Comparison of ENCODE assay signal across 8 mouse cellular contexts in the genomic region with DNA sequence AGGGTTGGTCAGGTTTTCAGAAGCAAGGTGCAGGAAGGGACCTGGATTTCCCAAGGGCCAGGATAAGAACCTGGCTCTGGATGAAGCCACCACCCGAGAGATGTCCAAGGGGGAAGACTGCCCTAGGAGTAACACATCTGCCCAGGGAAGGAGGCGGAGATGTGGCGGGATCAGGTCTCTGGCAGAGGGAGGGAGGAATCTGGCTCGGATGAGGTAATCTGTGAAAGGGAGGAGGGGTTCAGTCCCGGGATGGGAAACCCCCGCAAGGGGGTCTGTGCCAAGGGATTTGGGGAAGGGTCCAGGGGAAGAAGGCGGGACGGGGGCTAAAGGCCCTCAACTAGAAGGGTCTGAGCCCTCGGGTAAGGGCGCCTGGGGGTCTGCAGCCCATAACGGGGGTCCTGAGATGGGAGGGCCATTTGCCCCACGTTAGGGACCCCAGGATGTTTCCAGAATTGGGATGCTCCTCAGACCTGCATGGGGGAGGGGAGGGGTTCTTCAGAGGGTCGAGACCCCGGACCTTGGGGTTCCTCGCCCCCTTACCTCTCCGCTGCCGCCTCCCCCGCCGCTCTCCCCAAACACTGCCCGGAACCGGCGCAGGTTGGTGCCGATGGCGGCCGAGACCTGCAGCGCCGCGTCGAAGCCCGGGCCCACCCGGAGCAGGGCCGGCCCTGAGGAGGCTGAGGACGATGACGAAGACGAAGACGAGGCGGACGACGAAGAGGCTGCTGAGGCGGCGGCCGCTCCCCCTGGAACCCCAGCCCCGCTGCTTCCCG. TPM values are rescaled to one million over a fixed set of nuclear protein-coding genes. Genes with fewer than 3 reads are reported as not detected.
DNase-seq lines count a peak whose midpoint lies in the region; ATAC-seq and TF ChIP-seq lines count a peak whose summit lies in the region.

No protein-coding gene starts in this region.

- H3K27me3 ChIP-seq in forebrain, embryonic 16.5 days (replicated peaks; ENCODE audit: control insufficient read depth, insufficient read depth, low read length), result no peaks in the 10 kb centered on the region
- H3K27me3 ChIP-seq in lung, postnatal 0 days (replicated peaks; ENCODE audit: insufficient read depth, low read length), result no peaks in the 10 kb centered on the region
- no peaks in the 10 kb centered on the region for H3K27me3 ChIP-seq in small intestine, adult 2 months (ENCODE audit: control insufficient read depth, insufficient read depth, low read length)

- H3K9ac ChIP-seq in forebrain, embryonic 16.5 days (replicated peaks; ENCODE audit: low read depth, low read length), result peak overlapping the region; percentile 97
- peak overlapping the region; percentile 84 for H3K9ac ChIP-seq in lung, postnatal 0 days (replicated peaks; ENCODE audit: low read depth)

- under 1% methylated on average over 42 of the region's 44 CpGs for WGBS in forebrain, embryonic 16.5 days
- WGBS in lung, postnatal 0 days, result 4% methylated on average over 18 of the region's 44 CpGs
- WGBS in small intestine, adult 2 months, result under 1% methylated on average over 40 of the region's 44 CpGs

- TF ChIP-seq CTCF in lung, postnatal 0 days (IDR thresholded peaks at IDR 0.05), result no peak
- no peak for TF ChIP-seq CTCF in small intestine, adult 2 months (IDR thresholded peaks at IDR 0.05; ENCODE audit: extremely low read depth, insufficient read length, insufficient replicate concordance, low read depth, low read length)

- no peak for TF ChIP-seq EP300 in lung, postnatal 0 days (IDR thresholded peaks at IDR 0.05)

- H3K4me3 ChIP-seq in forebrain, embryonic 16.5 days (replicated peaks; ENCODE audit: low read length), result peak overlapping the region; percentile 99
- peak overlapping the region; percentile 96 for H3K4me3 ChIP-seq in lung, postnatal 0 days (ENCODE audit: low read depth, low read length)
- peak overlapping the region; percentile 100 for H3K4me3 ChIP-seq in small intestine, adult 2 months (ENCODE audit: low read depth, low read length)

- no peaks in the 10 kb centered on the region for H3K36me3 ChIP-seq in forebrain, embryonic 16.5 days (ENCODE audit: control insufficient read depth, insufficient read depth)
- no peaks in the 10 kb centered on the region for H3K36me3 ChIP-seq in lung, postnatal 0 days (ENCODE audit: insufficient read depth, low read length)
- H3K36me3 ChIP-seq in small intestine, adult 2 months (ENCODE audit: control insufficient read depth, insufficient read depth, low read length), result 0 out of 2 replicates have a peak, but pooled peaks cover 1% of the 10 kb centered on the region

- ATAC-seq in cerebellum, adult (ENCODE audit: insufficient number of reproducible peaks, low FRiP score, low TSS enrichment), result 0 out of 2 replicates have a peak, but pooled peaks have one; percentile 37
- ATAC-seq in CD4-positive, CD25-positive, alpha-beta regulatory T cell, adult 4 months, result peak; percentile 1
- ATAC-seq in forebrain, embryonic 16.5 days, result 0 out of 2 replicates have a peak, but pooled peaks have one; percentile 1
- peak; percentile 5 for ATAC-seq in lung, postnatal 0 days

- peaks cover 44% of the 10 kb centered on the region for H3K4me1 ChIP-seq in forebrain, embryonic 16.5 days (replicated peaks; ENCODE audit: control insufficient read depth, insufficient read depth, low read length)
- peaks cover 9% of the 10 kb centered on the region for H3K4me1 ChIP-seq in lung, postnatal 0 days (ENCODE audit: insufficient read depth, low read depth, low read length)
- H3K4me1 ChIP-seq in small intestine, adult 2 months (ENCODE audit: control insufficient read depth, insufficient read depth, insufficient read length, low read length), result peaks cover 8% of the 10 kb centered on the region; the same call in 1 of the 2 replicates

- peak overlapping the region; percentile 95 for H3K4me2 ChIP-seq in forebrain, embryonic 16.5 days (ENCODE audit: low read length)
- H3K4me2 ChIP-seq in lung, postnatal 0 days (replicated peaks; ENCODE audit: low read depth, low read length), result peak overlapping the region; percentile 99

- TF ChIP-seq POLR2A in small intestine, adult 2 months (IDR thresholded peaks at IDR 0.05; ENCODE audit: low read depth, low read length), result no peak

- no peak for DNase-seq in cerebellum, postnatal 25 days
- peak; percentile 79 for DNase-seq in cerebellum, adult 11-12 months
- peak; percentile 20 for DNase-seq in kidney, adult 9 months
- DNase-seq in lung, postnatal 0 days (ENCODE audit: low spot score), result peak; percentile 54

- H3K27ac ChIP-seq in forebrain, embryonic 16.5 days (ENCODE audit: low read length), result peak overlapping the region; percentile 100
- peak overlapping the region; percentile 84 for H3K27ac ChIP-seq in lung, postnatal 0 days (ENCODE audit: low read length)
- peak overlapping the region; percentile 53 for H3K27ac ChIP-seq in small intestine, adult 2 months (ENCODE audit: insufficient read depth, low read depth, low read length)

- no peaks in the 10 kb centered on the region for H3K9me3 ChIP-seq in forebrain, embryonic 16.5 days (ENCODE audit: control insufficient read depth, low read length)
- H3K9me3 ChIP-seq in lung, postnatal 0 days (ENCODE audit: low read length), result no peaks in the 10 kb centered on the region

RNA-seq across cellular contexts. Expression of a gene that starts 0.6 kb away (rescaled TPM):
- polyA plus RNA-seq in CD4-positive, CD25-positive, alpha-beta regulatory T cell, adult 4 months (2017; shearing (Covaris generic)), result 10 to 100 TPM; 34.7 to 41.1 TPM
- polyA plus RNA-seq in forebrain, embryonic 16.5 days (2015; fragmentation: Nextera tagmentation; extraction: Ambion mirVana), result 22.2 and 24.3 TPM in 2 replicates
- polyA plus RNA-seq in lung, postnatal 0 days (2015; fragmentation: Nextera tagmentation; extraction: Ambion mirVana), result 6.9 and 8.1 TPM in 2 replicates
- 6.8 and 12.2 TPM in 2 replicates for polyA plus RNA-seq in small intestine, adult 2 months (2012; rRNA removed)

RNA-seq across cellular contexts. Expression of a gene that starts 40.0 kb away (rescaled TPM):
- polyA plus RNA-seq in CD4-positive, CD25-positive, alpha-beta regulatory T cell, adult 4 months (2017; shearing (Covaris generic)), result 100 to 1,000 TPM; 416 to 524 TPM
- polyA plus RNA-seq in forebrain, embryonic 16.5 days (2015; fragmentation: Nextera tagmentation; extraction: Ambion mirVana), result 638 and 661 TPM in 2 replicates
- polyA plus RNA-seq in lung, postnatal 0 days (2015; fragmentation: Nextera tagmentation; extraction: Ambion mirVana), result 663 and 736 TPM in 2 replicates
- polyA plus RNA-seq in small intestine, adult 2 months (2012; rRNA removed), result 72.7 and 102 TPM in 2 replicates

Comparison
In these comparisons a context has a peak if more than half of its experiments do, and no peak if none do; other contexts are left out.
1. DNase-seq: peak in cerebellum, adult 11-12 months (single experiment), kidney, adult 9 months (single experiment) and lung, postnatal 0 days (single experiment); none in cerebellum, postnatal 25 days (0 of 2).
2. Peak in every context shown above with its lines, with median percentiles within 50 percentile points of each other: ATAC-seq, H3K27ac ChIP-seq and H3K4me3 ChIP-seq.